Mouse (Mus musculus): ENCODE results near the gene BC048562. TPM values are rescaled to one million over a fixed set of nuclear protein-coding genes. Genes with fewer than 3 reads are reported as not detected.

Gene BC048562
- polyA plus RNA-seq, 1 experiment from 2014 or later: not detected

- Histone ChIP-seq H3K27me3 (ENCODE audit: control insufficient read depth, insufficient read depth, low read depth, low read length) (no peaks in the 10 kb centered on the region), H3K4me2 (ENCODE audit: low read length) (no peak overlapping the region), H3K4me1 (ENCODE audit: control insufficient read depth, insufficient read depth, low read length) (peaks cover 11% of the 10 kb centered on the region), H3K9me3 (replicated peaks; ENCODE audit: control insufficient read depth, low read length, poor library complexity, severe bottlenecking) (no peaks in the 10 kb centered on the region), H3K36me3 (ENCODE audit: control insufficient read depth, insufficient read depth, low read length) (peaks cover 11% of the 10 kb centered on the region), H3K4me3 (ENCODE audit: low read depth, low read length) (no peak overlapping the region), H3K27ac (ENCODE audit: low read length) (no peak overlapping the region), H3K9ac (ENCODE audit: low read depth, low read length) (no peak overlapping the region)
- 90% methylated on average over 10 of the region's 10 CpGs for WGBS
- no peak for ATAC-seq
Observed at GRCm38 (mm10) chr9:108462192-108462591, 25.9 kb downstream of the BC048562 start.

- H3K4me3 ChIP-seq (ENCODE audit: low read depth, low read length): no peak overlapping the region
- peaks cover 11% of the 10 kb centered on the region for H3K4me1 ChIP-seq (ENCODE audit: control insufficient read depth, insufficient read depth, low read length)
- H3K9me3 ChIP-seq (replicated peaks; ENCODE audit: control insufficient read depth, low read length, poor library complexity, severe bottlenecking): no peaks in the 10 kb centered on the region
- H3K27me3 ChIP-seq (ENCODE audit: control insufficient read depth, insufficient read depth, low read depth, low read length): no peaks in the 10 kb centered on the region
- WGBS: 97% methylated on average over 9 of the region's 9 CpGs
- H3K36me3 ChIP-seq (ENCODE audit: control insufficient read depth, insufficient read depth, low read length): peaks cover 11% of the 10 kb centered on the region
- no peak overlapping the region for H3K9ac ChIP-seq (ENCODE audit: low read depth, low read length)
- H3K4me2 ChIP-seq (ENCODE audit: low read length): no peak overlapping the region
- H3K27ac ChIP-seq (ENCODE audit: low read length): no peak overlapping the region
- ATAC-seq: no peak
Observed at GRCm38 (mm10) chr9:108463713-108464112, 27.4 kb downstream of the BC048562 start.

DNA sequence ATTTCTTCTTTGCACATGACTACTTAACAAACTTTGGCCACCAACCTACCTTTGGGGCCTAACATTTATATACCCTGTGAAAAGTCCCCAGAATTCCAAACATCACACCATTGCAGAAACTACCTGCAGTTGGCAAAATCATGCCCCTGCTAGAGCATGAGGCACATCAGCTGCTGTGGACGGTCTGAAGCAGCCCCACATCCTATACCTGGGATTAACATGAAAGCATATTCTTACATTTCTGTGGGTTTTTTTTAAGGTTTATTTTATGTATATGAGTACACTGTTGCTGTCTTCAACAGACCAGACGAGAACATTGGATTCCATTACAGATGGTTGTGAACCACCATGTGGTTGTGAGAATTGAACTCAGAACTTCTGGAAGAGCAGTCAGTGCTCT is 29.9 kb downstream of the BC048562 start:
- Histone ChIP-seq H3K9ac (ENCODE audit: low read depth, low read length) (no peak overlapping the region), H3K4me3 (ENCODE audit: low read depth, low read length) (no peak overlapping the region), H3K36me3 (ENCODE audit: control insufficient read depth, insufficient read depth, low read length) (peaks cover 11% of the 10 kb centered on the region), H3K27me3 (ENCODE audit: control insufficient read depth, insufficient read depth, low read depth, low read length) (no peaks in the 10 kb centered on the region), H3K27ac (ENCODE audit: low read length) (no peak overlapping the region), H3K9me3 (replicated peaks; ENCODE audit: control insufficient read depth, low read length, poor library complexity, severe bottlenecking) (no peaks in the 10 kb centered on the region), H3K4me1 (ENCODE audit: control insufficient read depth, insufficient read depth, low read length) (peaks cover 10% of the 10 kb centered on the region), H3K4me2 (ENCODE audit: low read length) (no peak overlapping the region)
- no peak for ATAC-seq
- 94% methylated on average over 2 of the region's 2 CpGs for WGBS

DNA sequence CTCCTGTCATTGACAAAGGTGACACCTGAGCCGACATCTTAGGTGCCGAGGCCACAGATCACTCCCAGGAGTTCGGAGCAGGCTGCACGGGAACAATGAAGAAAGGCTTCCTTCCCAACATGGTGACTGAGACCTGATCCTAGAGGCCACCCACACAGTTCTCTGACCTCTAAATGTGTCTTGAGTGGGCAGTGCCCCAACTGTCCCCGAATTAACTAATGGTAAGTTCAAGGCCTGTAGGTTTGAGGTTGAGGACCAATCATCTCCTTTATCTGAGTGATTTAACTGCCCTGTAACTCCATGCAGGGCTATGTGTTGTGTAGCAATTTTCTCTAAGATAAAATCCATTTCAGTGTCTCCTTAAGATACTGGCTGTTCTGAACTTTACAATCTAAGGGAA is 33.1 kb downstream of the BC048562 start:
- peaks cover 2% of the 10 kb centered on the region; the same call in 1 of the 2 replicates for H3K36me3 ChIP-seq (ENCODE audit: control insufficient read depth, insufficient read depth, low read length)
- H3K4me3 ChIP-seq (ENCODE audit: low read depth, low read length): no peak overlapping the region
- no peak for ATAC-seq
- no peak overlapping the region for H3K27ac ChIP-seq (ENCODE audit: low read length)
- no peak overlapping the region for H3K9ac ChIP-seq (ENCODE audit: low read depth, low read length)
- 84% methylated on average over 5 of the region's 5 CpGs for WGBS
- H3K4me1 ChIP-seq (ENCODE audit: control insufficient read depth, insufficient read depth, low read length): no peaks in the 10 kb centered on the region
- H3K9me3 ChIP-seq (replicated peaks; ENCODE audit: control insufficient read depth, low read length, poor library complexity, severe bottlenecking): no peaks in the 10 kb centered on the region
- H3K27me3 ChIP-seq (ENCODE audit: control insufficient read depth, insufficient read depth, low read depth, low read length): no peaks in the 10 kb centered on the region
- H3K4me2 ChIP-seq (ENCODE audit: low read length): no peak overlapping the region

GRCm38 (mm10) chr9:108469845-108470244 is 33.6 kb downstream of the BC048562 start:
- Histone ChIP-seq H3K27me3 (ENCODE audit: control insufficient read depth, insufficient read depth, low read depth, low read length) (no peaks in the 10 kb centered on the region), H3K9me3 (replicated peaks; ENCODE audit: control insufficient read depth, low read length, poor library complexity, severe bottlenecking) (no peaks in the 10 kb centered on the region), H3K4me3 (ENCODE audit: low read depth, low read length) (no peak overlapping the region), H3K4me2 (ENCODE audit: low read length) (no peak overlapping the region), H3K4me1 (ENCODE audit: control insufficient read depth, insufficient read depth, low read length) (no peaks in the 10 kb centered on the region), H3K36me3 (ENCODE audit: control insufficient read depth, insufficient read depth, low read length) (no peaks in the 10 kb centered on the region), H3K27ac (ENCODE audit: low read length) (no peak overlapping the region), H3K9ac (ENCODE audit: low read depth, low read length) (no peak overlapping the region)
- 80% methylated on average over 4 of the region's 4 CpGs for WGBS
- no peak for ATAC-seq

DNA sequence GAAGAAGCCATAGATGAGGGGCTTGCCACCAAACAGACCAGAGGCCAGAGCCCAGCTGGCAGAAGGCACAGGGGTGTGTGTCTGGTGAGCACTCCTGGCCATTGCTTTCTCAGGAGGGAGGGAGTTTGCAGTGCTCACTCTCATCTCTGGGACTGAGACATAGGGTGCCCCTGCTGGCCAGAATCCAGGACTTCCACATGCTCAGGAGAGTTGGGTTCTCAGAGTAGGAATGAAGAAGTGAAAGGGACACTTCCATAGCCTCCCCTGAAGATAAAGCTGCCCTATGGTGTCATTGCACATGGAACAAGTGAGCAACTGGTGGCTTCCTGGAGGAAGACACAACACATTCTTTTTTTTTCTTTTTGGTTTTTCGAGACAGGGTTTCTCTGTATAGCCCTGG is 38.2 kb downstream of the BC048562 start:
- ATAC-seq: no peak
- H3K4me3 ChIP-seq (ENCODE audit: low read depth, low read length): no peak overlapping the region
- H3K27me3 ChIP-seq (ENCODE audit: control insufficient read depth, insufficient read depth, low read depth, low read length): no peaks in the 10 kb centered on the region
- H3K27ac ChIP-seq (ENCODE audit: low read length): no peak overlapping the region
- H3K4me2 ChIP-seq (ENCODE audit: low read length): no peak overlapping the region
- peaks cover 9% of the 10 kb centered on the region for H3K4me1 ChIP-seq (ENCODE audit: control insufficient read depth, insufficient read depth, low read length)
- WGBS: 73% methylated on average over 1 of the region's 1 CpGs
- no peak overlapping the region for H3K9ac ChIP-seq (ENCODE audit: low read depth, low read length)
- H3K36me3 ChIP-seq (ENCODE audit: control insufficient read depth, insufficient read depth, low read length): no peaks in the 10 kb centered on the region
- no peaks in the 10 kb centered on the region for H3K9me3 ChIP-seq (replicated peaks; ENCODE audit: control insufficient read depth, low read length, poor library complexity, severe bottlenecking)

DNA sequence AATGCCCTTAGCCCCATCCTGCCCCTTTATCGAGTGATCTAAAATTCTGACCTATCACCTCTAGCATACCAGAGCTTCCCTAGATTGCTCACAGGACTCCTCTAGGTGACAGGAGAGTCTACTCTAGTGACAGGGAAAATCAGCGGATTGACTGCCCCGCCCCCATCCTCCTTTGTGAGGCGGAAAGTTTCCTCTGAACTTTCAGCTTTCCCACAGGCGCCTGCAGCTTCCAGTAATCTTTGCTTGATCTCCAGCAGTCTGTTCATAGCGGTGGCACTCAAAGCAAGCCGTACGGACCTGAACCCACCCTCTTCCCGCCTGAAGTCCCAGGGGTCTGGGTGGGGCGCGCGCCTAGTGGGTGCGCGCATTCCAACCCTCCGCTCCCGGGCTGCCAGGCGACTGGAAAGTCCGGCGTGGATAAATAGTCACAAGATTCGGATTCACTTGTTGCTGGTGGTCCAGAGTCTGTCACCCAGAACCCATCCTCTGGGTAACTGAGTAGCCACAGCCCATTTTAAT is 42.4 kb downstream of the BC048562 start:
- Histone ChIP-seq H3K9ac (ENCODE audit: low read depth, low read length) (peak overlapping the region; percentile 5; the same call in 1 of the 2 replicates), H3K4me1 (ENCODE audit: control insufficient read depth, insufficient read depth, low read length) (peaks cover 13% of the 10 kb centered on the region)
- ATAC-seq: peak; percentile 54; the same call in 1 of the 2 replicates

DNA sequence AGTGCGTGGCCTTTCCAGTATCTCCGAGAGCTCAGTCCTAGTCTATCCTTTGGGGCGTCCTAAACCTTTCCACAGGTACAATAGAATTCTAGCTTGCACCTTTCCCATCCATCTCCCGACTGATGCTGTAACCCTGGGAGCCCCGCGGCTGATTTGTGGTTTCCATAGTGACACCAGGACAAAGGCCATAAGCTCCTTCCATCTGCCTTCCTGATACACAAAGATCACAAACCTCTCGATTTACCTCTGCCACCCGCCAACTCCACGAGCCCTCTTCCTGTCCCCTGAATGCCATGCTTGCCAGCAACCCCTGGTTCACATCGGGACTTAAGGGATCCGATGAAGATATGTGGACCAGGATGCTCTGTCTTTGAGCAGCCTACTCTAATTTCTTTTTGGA is 43.0 kb downstream of the BC048562 start:
- WGBS: 24% methylated on average over 11 of the region's 11 CpGs
- H3K27me3 ChIP-seq (ENCODE audit: control insufficient read depth, insufficient read depth, low read depth, low read length): no peaks in the 10 kb centered on the region
- 0 out of 2 replicates have a peak overlapping the region, but pooled peaks have one; percentile 5 for H3K9ac ChIP-seq (ENCODE audit: low read depth, low read length)
- H3K36me3 ChIP-seq (ENCODE audit: control insufficient read depth, insufficient read depth, low read length): no peaks in the 10 kb centered on the region
- 0 out of 2 replicates have a peak, but pooled peaks have one; percentile 26 for ATAC-seq
- H3K4me3 ChIP-seq (ENCODE audit: low read depth, low read length): peak overlapping the region; percentile 39
- 0 out of 2 replicates have a peak overlapping the region, but pooled peaks have one; percentile 5 for H3K27ac ChIP-seq (ENCODE audit: low read length)
- peaks cover 13% of the 10 kb centered on the region for H3K4me1 ChIP-seq (ENCODE audit: control insufficient read depth, insufficient read depth, low read length)
- no peaks in the 10 kb centered on the region for H3K9me3 ChIP-seq (replicated peaks; ENCODE audit: control insufficient read depth, low read length, poor library complexity, severe bottlenecking)
- H3K4me2 ChIP-seq (ENCODE audit: low read length): peak overlapping the region; percentile 68

More for the DNA sequence above, 42.4 kb downstream of the BC048562 start:
- under 1% methylated on average over 20 of the region's 20 CpGs for WGBS
- H3K27me3 ChIP-seq (ENCODE audit: control insufficient read depth, insufficient read depth, low read depth, low read length): no peaks in the 10 kb centered on the region
- H3K27ac ChIP-seq (ENCODE audit: low read length): no peak overlapping the region
- H3K9me3 ChIP-seq (replicated peaks; ENCODE audit: control insufficient read depth, low read length, poor library complexity, severe bottlenecking): no peaks in the 10 kb centered on the region
- H3K36me3 ChIP-seq (ENCODE audit: control insufficient read depth, insufficient read depth, low read length): no peaks in the 10 kb centered on the region
- H3K4me2 ChIP-seq (ENCODE audit: low read length): peak overlapping the region; percentile 68
- peak overlapping the region; percentile 39 for H3K4me3 ChIP-seq (ENCODE audit: low read depth, low read length)

DNA sequence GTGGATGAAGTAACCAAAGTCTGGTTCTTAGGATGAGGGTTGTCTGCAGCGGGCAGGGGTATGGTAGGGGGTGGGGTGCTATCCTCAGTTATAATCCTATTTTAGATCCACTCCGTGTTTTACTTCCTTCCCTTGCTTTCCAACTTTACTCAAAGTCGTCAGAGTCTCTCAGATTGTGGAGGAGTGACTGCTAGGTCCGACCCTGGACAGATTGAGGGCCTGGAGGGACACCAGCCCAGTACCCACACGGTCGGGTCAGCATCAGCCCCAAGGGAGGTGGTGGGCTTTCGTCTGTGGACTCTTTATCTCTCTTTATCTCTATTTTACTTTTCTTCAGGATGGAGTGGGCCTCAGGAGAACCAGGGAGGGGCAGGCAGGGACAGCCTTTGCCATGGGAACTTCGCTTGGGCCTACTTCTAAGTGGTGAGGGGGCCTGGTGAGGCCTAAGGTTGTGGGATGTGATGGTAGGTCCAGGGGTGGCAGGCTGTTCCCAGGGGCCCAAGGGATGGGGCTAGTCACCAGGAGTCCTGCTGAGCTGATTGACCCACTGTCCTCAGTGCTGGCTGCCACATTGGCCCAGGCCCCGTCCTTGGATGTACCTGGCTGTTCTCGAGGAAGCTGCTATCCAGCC is 43.6 kb downstream of the BC048562 start, which contains the start of gene Lamb2:
Lamb2 (plus strand) TSS at position 16 of the 631 bp plus-strand sequence.
- H3K27me3 ChIP-seq (ENCODE audit: control insufficient read depth, insufficient read depth, low read depth, low read length): no peaks in the 10 kb centered on the region
- H3K4me3 ChIP-seq (ENCODE audit: low read depth, low read length): peak within 1 kb of the TSS; percentile 39
- no peaks in the 10 kb centered on the region for H3K36me3 ChIP-seq (ENCODE audit: control insufficient read depth, insufficient read depth, low read length)
- H3K27ac ChIP-seq (ENCODE audit: low read length): 0 out of 2 replicates have a peak within 1 kb of the TSS, but pooled peaks have one; percentile 5
- H3K9ac ChIP-seq (ENCODE audit: low read depth, low read length): peak within 1 kb of the TSS; percentile 48
- WGBS: 9% methylated on average over 10 of the region's 10 CpGs
- no peaks in the 10 kb centered on the region for H3K9me3 ChIP-seq (replicated peaks; ENCODE audit: control insufficient read depth, low read length, poor library complexity, severe bottlenecking)
- H3K4me1 ChIP-seq (ENCODE audit: control insufficient read depth, insufficient read depth, low read length): peaks cover 13% of the 10 kb centered on the region
- H3K4me2 ChIP-seq (ENCODE audit: low read length): peak within 1 kb of the TSS; percentile 68
- ATAC-seq: peak; percentile 62; the same call in 1 of the 2 replicates
